Mouse (Mus musculus): ENCODE measurements around the gene Eid2b. TPM values are rescaled to one million over a fixed set of nuclear protein-coding genes. Genes with fewer than 3 reads are reported as not detected.

The Eid2b gene
- total and polyA plus RNA-seq, 2 experiments from 2014 or later, result 44.0 to 53.6 TPM

DNA sequence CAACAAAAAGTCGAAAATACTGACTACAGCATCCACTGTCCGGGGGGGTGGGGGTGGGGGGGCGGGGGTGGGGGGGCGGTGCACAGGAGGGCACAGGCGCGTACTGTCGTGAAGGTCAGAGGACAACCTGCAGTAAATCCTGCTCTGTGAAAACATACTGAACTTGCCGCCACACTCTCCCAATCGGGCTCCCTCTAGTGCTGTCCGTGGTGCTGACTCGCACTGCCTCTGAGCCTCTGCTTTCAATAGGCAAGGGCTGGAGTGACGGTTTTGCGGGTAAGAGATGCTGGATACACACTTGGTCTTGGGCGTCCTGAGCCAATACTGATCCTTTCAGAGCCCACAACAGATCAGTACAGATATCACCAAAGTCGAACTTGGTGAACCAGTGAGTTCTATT lies 13.8 kb upstream of the Eid2b start:
- Histone ChIP-seq H3K27me3 (ENCODE audit: insufficient read depth, low read length) (no peaks in the 10 kb centered on the region), H3K4me3 (ENCODE audit: low read depth, low read length) (no peak overlapping the region), H3K9me3 (ENCODE audit: low read length) (no peaks in the 10 kb centered on the region), H3K9ac (no peak overlapping the region), H3K4me2 (ENCODE audit: low read depth) (no peak overlapping the region), H3K36me3 (ENCODE audit: insufficient read depth) (no peaks in the 10 kb centered on the region), H3K27ac (ENCODE audit: low read depth, low read length) (no peak overlapping the region), H3K4me1 (ENCODE audit: insufficient read depth) (no peaks in the 10 kb centered on the region)
- ATAC-seq (no peak), DNase-seq (no peak)
- WGBS, result 6% methylated on average over 15 of the region's 15 CpGs
- peak; percentile 27 for TF ChIP-seq CTCF (IDR thresholded peaks at IDR 0.05; ENCODE audit: low read depth)

- Histone ChIP-seq H3K4me2 (ENCODE audit: low read depth) (no peak overlapping the region), H3K27me3 (ENCODE audit: insufficient read depth, low read length) (no peaks in the 10 kb centered on the region), H3K9ac (no peak overlapping the region), H3K4me1 (ENCODE audit: insufficient read depth) (no peaks in the 10 kb centered on the region), H3K27ac (ENCODE audit: low read depth, low read length) (no peak overlapping the region), H3K4me3 (ENCODE audit: low read depth, low read length) (no peak overlapping the region), H3K36me3 (ENCODE audit: insufficient read depth) (no peaks in the 10 kb centered on the region), H3K9me3 (ENCODE audit: low read length) (no peaks in the 10 kb centered on the region)
- no peak for DNase-seq
- no peak for TF ChIP-seq CTCF (IDR thresholded peaks at IDR 0.05; ENCODE audit: low read depth)
- no peak for ATAC-seq
- WGBS, result 80% methylated on average over 13 of the region's 13 CpGs
Observed at GRCm38 (mm10) chr7:28265391-28265790, 12.1 kb upstream of the Eid2b start.

- no peaks in the 10 kb centered on the region for H3K36me3 ChIP-seq (ENCODE audit: insufficient read depth)
- H3K27me3 ChIP-seq (ENCODE audit: insufficient read depth, low read length), result no peaks in the 10 kb centered on the region
- ATAC-seq, result peak; percentile 97
- peak; percentile 97 for DNase-seq
- peak within 1 kb of the TSS; percentile 80 for H3K4me2 ChIP-seq (ENCODE audit: low read depth)
- no peaks in the 10 kb centered on the region for H3K9me3 ChIP-seq (ENCODE audit: low read length)
- WGBS, result 8% methylated on average over 56 of the region's 57 CpGs
- H3K4me1 ChIP-seq (ENCODE audit: insufficient read depth), result no peaks in the 10 kb centered on the region
- peak within 1 kb of the TSS; percentile 97 for H3K4me3 ChIP-seq (ENCODE audit: low read depth, low read length)
- peak within 1 kb of the TSS; percentile 93 for H3K27ac ChIP-seq (ENCODE audit: low read depth, low read length)
- peak; percentile 20; the same call in 1 of the 2 replicates for TF ChIP-seq CTCF (IDR thresholded peaks at IDR 0.05; ENCODE audit: low read depth)
- peak within 1 kb of the TSS; percentile 95 for H3K9ac ChIP-seq
Observed at GRCm38 (mm10) chr7:28267129-28268041, 10.2 kb upstream of the Eid2b start, which contains the start of gene Eid2. Gene Eid2, plus strand, starts transcription at chr7:28267881.

GRCm38 (mm10) chr7:28268042-28268531 lies 9.5 kb upstream of the Eid2b start:
- peak overlapping the region; percentile 93 for H3K27ac ChIP-seq (ENCODE audit: low read depth, low read length)
- no peak for TF ChIP-seq CTCF (IDR thresholded peaks at IDR 0.05; ENCODE audit: low read depth)
- H3K27me3 ChIP-seq (ENCODE audit: insufficient read depth, low read length), result no peaks in the 10 kb centered on the region
- 3% methylated on average over 60 of the region's 62 CpGs for WGBS
- peak overlapping the region; percentile 97 for H3K4me3 ChIP-seq (ENCODE audit: low read depth, low read length)
- peak; percentile 76 for ATAC-seq
- H3K4me1 ChIP-seq (ENCODE audit: insufficient read depth), result no peaks in the 10 kb centered on the region
- H3K36me3 ChIP-seq (ENCODE audit: insufficient read depth), result peaks cover 5% of the 10 kb centered on the region
- H3K9me3 ChIP-seq (ENCODE audit: low read length), result no peaks in the 10 kb centered on the region
- DNase-seq, result peak; percentile 61
- peak overlapping the region; percentile 95 for H3K9ac ChIP-seq
- peak overlapping the region; percentile 80 for H3K4me2 ChIP-seq (ENCODE audit: low read depth)

DNA sequence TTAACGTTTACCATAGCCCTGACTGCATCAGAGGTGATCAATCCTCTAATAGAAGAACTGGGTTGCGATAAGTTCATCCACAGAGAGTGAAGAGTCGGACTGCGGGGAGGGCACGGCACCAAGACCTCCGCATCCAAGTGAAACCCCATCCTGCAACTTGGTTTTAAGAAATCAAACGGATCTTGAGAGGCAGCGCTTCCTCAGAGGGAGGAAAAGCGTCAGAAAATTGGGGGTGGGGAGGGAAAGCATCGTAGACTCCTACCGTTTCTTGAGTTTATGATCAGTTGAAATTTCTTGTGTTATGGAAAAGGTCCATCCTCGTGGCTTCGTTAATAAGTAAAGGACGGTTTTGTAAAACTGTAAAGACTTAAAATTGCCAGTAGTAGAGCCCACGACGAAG lies 9.0 kb upstream of the Eid2b start:
- Histone ChIP-seq H3K4me2 (ENCODE audit: low read depth) (peak overlapping the region; percentile 80), H3K27ac (ENCODE audit: low read depth, low read length) (peak overlapping the region; percentile 93), H3K9ac (peak overlapping the region; percentile 95), H3K4me1 (ENCODE audit: insufficient read depth) (no peaks in the 10 kb centered on the region), H3K36me3 (ENCODE audit: insufficient read depth) (peaks cover 10% of the 10 kb centered on the region), H3K4me3 (ENCODE audit: low read depth, low read length) (peak overlapping the region; percentile 97), H3K27me3 (ENCODE audit: insufficient read depth, low read length) (no peaks in the 10 kb centered on the region), H3K9me3 (ENCODE audit: low read length) (no peaks in the 10 kb centered on the region)
- no peak for TF ChIP-seq CTCF (IDR thresholded peaks at IDR 0.05; ENCODE audit: low read depth)
- WGBS, result 33% methylated on average over 16 of the region's 16 CpGs
- DNase-seq (no peak), ATAC-seq (no peak)

- Histone ChIP-seq H3K36me3 (ENCODE audit: insufficient read depth) (peaks cover 11% of the 10 kb centered on the region), H3K4me3 (ENCODE audit: low read depth, low read length) (peak overlapping the region; percentile 97; the same call in 1 of the 2 replicates), H3K4me2 (ENCODE audit: low read depth) (no peak overlapping the region), H3K9ac (no peak overlapping the region), H3K4me1 (ENCODE audit: insufficient read depth) (no peaks in the 10 kb centered on the region), H3K9me3 (ENCODE audit: low read length) (no peaks in the 10 kb centered on the region), H3K27ac (ENCODE audit: low read depth, low read length) (no peak overlapping the region), H3K27me3 (ENCODE audit: insufficient read depth, low read length) (no peaks in the 10 kb centered on the region)
- TF ChIP-seq CTCF (IDR thresholded peaks at IDR 0.05; ENCODE audit: low read depth), result peak; percentile 46
- no peak for ATAC-seq
- no peak for DNase-seq
- 92% methylated on average over 12 of the region's 12 CpGs for WGBS
Observed at GRCm38 (mm10) chr7:28269355-28269754, 8.2 kb upstream of the Eid2b start.

DNA sequence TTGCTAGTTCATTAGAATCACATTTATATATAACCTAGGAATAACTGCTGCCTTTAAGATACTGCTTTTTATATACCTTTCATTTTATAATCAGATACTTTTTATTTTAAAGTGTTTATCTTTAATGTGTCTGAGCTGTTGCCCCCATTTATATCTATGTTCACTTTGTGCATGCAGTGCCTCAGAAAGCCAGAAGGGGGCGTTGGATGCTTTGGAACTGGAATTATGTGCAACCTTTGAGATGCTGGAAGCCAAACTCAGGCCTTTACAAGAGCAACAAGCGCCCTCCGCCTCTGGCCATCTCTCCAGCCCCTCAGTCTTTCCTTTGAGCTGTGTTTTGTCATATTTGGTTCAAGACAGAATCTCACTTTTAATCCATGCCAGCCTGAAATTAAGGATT lies 5.8 kb upstream of the Eid2b start:
- H3K4me1 ChIP-seq (ENCODE audit: insufficient read depth), result no peaks in the 10 kb centered on the region
- H3K4me3 ChIP-seq (ENCODE audit: low read depth, low read length), result no peak overlapping the region
- peak; percentile 41 for TF ChIP-seq CTCF (IDR thresholded peaks at IDR 0.05; ENCODE audit: low read depth)
- WGBS, result 69% methylated on average over 3 of the region's 3 CpGs
- no peak overlapping the region for H3K27ac ChIP-seq (ENCODE audit: low read depth, low read length)
- H3K4me2 ChIP-seq (ENCODE audit: low read depth), result no peak overlapping the region
- H3K36me3 ChIP-seq (ENCODE audit: insufficient read depth), result peaks cover 11% of the 10 kb centered on the region
- H3K9ac ChIP-seq, result no peak overlapping the region
- H3K27me3 ChIP-seq (ENCODE audit: insufficient read depth, low read length), result no peaks in the 10 kb centered on the region
- H3K9me3 ChIP-seq (ENCODE audit: low read length), result no peaks in the 10 kb centered on the region
- ATAC-seq (no peak), DNase-seq (no peak)
